Mouse (Mus musculus) kidney, postnatal 0 days (tissue): ENCODE results near the gene Akap7. TPM values are rescaled to one million over a fixed set of nuclear protein-coding genes. Genes with fewer than 3 reads are reported as not detected.

Experiments
- ATAC-seq: fragments of 200-750 bp; cut with Nextera tagmentation; replicated peaks from 2 replicates; pipeline ENCODE4 v1.8.0; 2017; ENCODE audit warnings: low read depth, moderate number of reproducible peaks, moderate TSS enrichment, moderate library complexity; ENCODE audit not compliant: low FRiP score
- DNase-seq: peaks from one replicate; pipeline ENCODE4 v3.0.0-alpha.2; 2016; ENCODE audit warnings: low spot score
- H3K27ac ChIP-seq: fragments of 300-500 bp; sonication (generic); 2 replicates; pipeline ENCODE4 v1.5.1; 2014; ENCODE audit warnings: mild to moderate bottlenecking
- H3K27me3 ChIP-seq: fragments of 300-500 bp; sonication (generic); 2 replicates; pipeline ENCODE4 v1.6.1; 2014; ENCODE audit warnings: low read length, mixed read lengths; ENCODE audit not compliant: insufficient read depth
- H3K36me3 ChIP-seq: fragments of 300-500 bp; sonication (generic); 2 replicates; pipeline ENCODE4 v1.6.1; 2014; ENCODE audit warnings: low read length, mixed read lengths; ENCODE audit not compliant: insufficient read depth
- H3K4me1 ChIP-seq: fragments of 300-500 bp; sonication (generic); replicated peaks from 2 replicates; pipeline ENCODE4 v1.6.1; 2014; ENCODE audit warnings: antibody characterized with exemption, low read length, mixed read lengths; ENCODE audit not compliant: insufficient read depth
- H3K4me2 ChIP-seq: fragments of 300-500 bp; sonication (generic); 2 replicates; pipeline ENCODE4 v1.6.1; 2014; ENCODE audit warnings: mild to moderate bottlenecking, low read length, moderate library complexity, mixed read lengths
- H3K4me3 ChIP-seq: fragments of 300-500 bp; sonication (generic); replicated peaks from 2 replicates; pipeline ENCODE4 v1.5.1; 2014; ENCODE audit warnings: low read depth, low read length
- H3K9ac ChIP-seq: fragments of 300-500 bp; sonication (generic); 2 replicates; pipeline ENCODE4 v1.6.1; 2014; ENCODE audit warnings: low read depth, low read length
- H3K9me3 ChIP-seq: fragments of 300-500 bp; sonication (generic); replicated peaks from 2 replicates; pipeline ENCODE4 v1.6.1; 2016; ENCODE audit warnings: low read length, inconsistent platforms, mixed read lengths
- CTCF ChIP-seq: IDR thresholded peaks from 2 replicates; pipeline ENCODE4 v1.5.1; 2016; ENCODE audit warnings: antibody characterized with exemption, low read depth, mild to moderate bottlenecking, moderate library complexity
- WGBS: fragments of 180-500 bp; shearing (Covaris S2); extraction: QIAGEN DNeasy Blood & Tissue Kit; methylation state at CpG from one replicate; pipeline ENCODE4 v1.1.7; 2014; 5-methylcytosine and 5-hydroxymethylcytosine counted together
- polyA plus RNA-seq: library from polyadenylated mRNA; unstranded; fragments of >200 nt; fragmentation: Nextera tagmentation; extraction: Ambion mirVana; gene quantifications from 2 replicates; pipeline ENCODE4 v1.2.1, GENCODE M21; 2015

Akap7 gene
- polyA plus RNA-seq, 1 experiment from 2014 or later = 40.3 TPM

- ATAC-seq = no peak
- 73% methylated on average over 2 of the region's 2 CpGs for WGBS
- no peak for TF ChIP-seq CTCF
- Histone ChIP-seq H3K4me2 (no peak overlapping the region), H3K9ac (no peak overlapping the region), H3K4me1 (no peaks in the 10 kb centered on the region), H3K27ac (no peak overlapping the region), H3K9me3 (no peaks in the 10 kb centered on the region), H3K36me3 (no peaks in the 10 kb centered on the region), H3K27me3 (no peaks in the 10 kb centered on the region), H3K4me3 (no peak overlapping the region)
- DNase-seq = no peak
These were observed 146.0 kb downstream of the Akap7 start for GRCm38 (mm10) chr10:25161701-25162100.

- 84% methylated on average over 5 of the region's 5 CpGs for WGBS
These were observed 149.0 kb downstream of the Akap7 start for GRCm38 (mm10) chr10:25158651-25159050.

GRCm38 (mm10) chr10:25157339-25157738 is 150.3 kb downstream of the Akap7 start:
- no peaks in the 10 kb centered on the region for H3K9me3 ChIP-seq
- no peak overlapping the region for H3K27ac ChIP-seq
- DNase-seq = no peak
- no peak overlapping the region for H3K9ac ChIP-seq
- TF ChIP-seq CTCF = no peak
- H3K4me1 ChIP-seq = no peaks in the 10 kb centered on the region
- no peak for ATAC-seq
- no peaks in the 10 kb centered on the region for H3K36me3 ChIP-seq
- no peaks in the 10 kb centered on the region for H3K27me3 ChIP-seq
- no peak overlapping the region for H3K4me3 ChIP-seq
- H3K4me2 ChIP-seq = no peak overlapping the region

More at GRCm38 (mm10) chr10:25158651-25159050, 149.0 kb downstream of the Akap7 start:
- Histone ChIP-seq H3K27ac (no peak overlapping the region), H3K4me3 (no peak overlapping the region), H3K9ac (no peak overlapping the region), H3K4me1 (no peaks in the 10 kb centered on the region), H3K9me3 (no peaks in the 10 kb centered on the region), H3K4me2 (no peak overlapping the region), H3K36me3 (no peaks in the 10 kb centered on the region), H3K27me3 (no peaks in the 10 kb centered on the region)
- no peak for TF ChIP-seq CTCF
- ATAC-seq (no peak), DNase-seq (no peak)

DNA sequence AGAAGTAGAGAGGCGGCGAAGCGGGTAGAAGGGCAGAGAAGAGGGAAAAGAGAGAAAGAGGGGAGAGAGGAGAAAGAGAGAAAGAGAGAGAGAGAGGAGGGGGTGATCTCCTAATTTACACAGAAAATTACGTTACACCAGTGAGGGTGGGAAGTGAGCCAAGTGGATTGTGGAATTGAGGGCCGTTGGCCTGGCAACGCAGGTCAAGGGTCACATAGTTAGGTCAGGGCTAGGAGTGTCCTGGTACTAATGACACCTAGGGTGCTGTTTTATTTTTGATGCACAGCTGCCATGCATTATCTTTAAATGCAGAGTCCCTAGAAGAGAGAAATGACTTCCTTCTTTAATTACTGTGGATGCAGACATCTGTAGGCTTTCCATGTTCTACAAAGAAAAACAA is 153.4 kb downstream of the Akap7 start:
- TF ChIP-seq CTCF = no peak
- Histone ChIP-seq H3K36me3 (no peaks in the 10 kb centered on the region), H3K9ac (no peak overlapping the region), H3K27ac (no peak overlapping the region), H3K4me1 (no peaks in the 10 kb centered on the region), H3K27me3 (no peaks in the 10 kb centered on the region), H3K4me2 (no peak overlapping the region), H3K9me3 (no peaks in the 10 kb centered on the region), H3K4me3 (no peak overlapping the region)
- ATAC-seq (no peak), DNase-seq (no peak)
- WGBS = 72% methylated on average over 6 of the region's 6 CpGs

DNA sequence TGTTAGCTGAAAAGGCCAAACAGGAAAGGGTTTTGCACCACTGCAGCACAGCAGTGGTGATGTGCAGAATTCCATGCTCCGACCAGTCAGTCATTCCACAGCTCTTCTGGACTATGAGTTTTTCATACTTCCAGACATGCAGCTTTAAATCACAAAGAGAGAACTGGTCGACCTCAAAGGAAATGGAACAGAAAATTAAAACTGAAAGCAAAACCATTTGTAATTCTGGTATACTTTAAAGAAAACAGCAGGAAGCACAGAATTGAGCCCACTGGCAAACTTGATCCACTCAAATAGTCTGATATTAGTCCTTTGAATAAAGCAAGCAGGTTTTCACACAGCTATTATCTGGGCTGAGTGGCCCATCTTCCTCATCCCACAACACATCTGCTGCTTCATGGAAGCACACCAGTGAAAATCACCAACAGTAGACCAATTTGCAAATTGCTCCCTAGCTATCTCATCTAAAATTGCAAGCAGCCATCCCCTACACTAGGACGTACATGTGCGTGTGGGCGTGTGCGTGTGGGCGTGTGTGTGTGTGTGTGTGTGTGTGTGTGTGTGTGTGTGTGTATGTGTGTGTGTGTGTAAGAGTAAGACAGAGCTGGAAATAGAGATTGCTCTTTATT is 156.4 kb downstream of the Akap7 start:
- no peak for DNase-seq
- no peak for ATAC-seq
- Histone ChIP-seq H3K9ac (no peak overlapping the region), H3K27ac (no peak overlapping the region), H3K4me2 (no peak overlapping the region), H3K36me3 (no peaks in the 10 kb centered on the region), H3K9me3 (no peaks in the 10 kb centered on the region), H3K4me1 (no peaks in the 10 kb centered on the region), H3K27me3 (no peaks in the 10 kb centered on the region), H3K4me3 (no peak overlapping the region)
- no peak for TF ChIP-seq CTCF
- 91% methylated on average over 7 of the region's 7 CpGs for WGBS

- H3K9me3 ChIP-seq = no peaks in the 10 kb centered on the region
- no peak overlapping the region for H3K27ac ChIP-seq
- no peaks in the 10 kb centered on the region for H3K27me3 ChIP-seq
- H3K36me3 ChIP-seq = no peaks in the 10 kb centered on the region
- no peaks in the 10 kb centered on the region for H3K4me1 ChIP-seq
- no peak overlapping the region for H3K9ac ChIP-seq
- 72% methylated on average over 12 of the region's 12 CpGs for WGBS
- DNase-seq = no peak
- no peak for ATAC-seq
- no peak overlapping the region for H3K4me2 ChIP-seq
- TF ChIP-seq CTCF = no peak
- no peak overlapping the region for H3K4me3 ChIP-seq
These were observed 161.8 kb downstream of the Akap7 start for GRCm38 (mm10) chr10:25145851-25146250.
